Mouse (Mus musculus): ENCODE data around the gene Hlcs.

Hlcs gene

DNA sequence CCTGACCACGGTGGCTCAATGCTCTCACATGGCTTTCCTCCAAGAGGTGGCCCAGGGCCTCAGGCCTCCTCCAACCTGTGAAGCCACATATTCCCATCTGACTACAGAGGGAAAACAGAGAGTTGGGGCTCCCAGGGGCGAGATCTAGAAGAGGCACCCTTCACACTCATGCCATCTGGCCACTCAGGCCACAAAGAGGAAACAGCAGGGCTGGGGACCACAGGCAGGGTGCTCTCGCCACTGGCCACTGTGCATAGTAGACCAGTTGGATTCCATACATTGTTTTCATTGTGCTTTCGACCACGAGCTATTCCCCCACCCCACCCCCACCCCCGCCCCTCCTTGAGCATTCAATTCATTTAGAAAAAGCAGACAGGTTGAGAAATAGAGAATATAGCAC, 151.4 kb downstream of the Hlcs start:
- no peak for DNase-seq (ENCODE audit: low read depth)

DNA sequence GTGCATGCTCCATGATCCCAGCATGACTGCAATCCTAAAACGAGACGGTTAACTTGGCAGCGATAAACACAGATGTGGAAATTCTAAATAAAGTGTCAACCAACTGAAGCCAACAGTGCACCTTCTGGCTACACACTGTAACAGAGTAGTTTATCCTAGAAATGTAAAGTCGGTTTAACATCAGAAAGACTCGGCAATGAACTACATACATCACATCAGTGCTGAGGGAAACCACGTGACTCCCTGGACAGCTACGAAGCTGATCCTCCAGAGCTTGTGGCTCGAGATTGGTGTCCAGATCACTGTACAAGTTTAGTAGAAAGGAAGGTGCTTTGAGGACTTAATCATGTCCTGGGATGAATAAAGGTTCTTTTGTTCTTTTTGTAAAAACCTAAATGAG, 155.6 kb downstream of the Hlcs start:
- no peak for DNase-seq (ENCODE audit: low read depth)

DNA sequence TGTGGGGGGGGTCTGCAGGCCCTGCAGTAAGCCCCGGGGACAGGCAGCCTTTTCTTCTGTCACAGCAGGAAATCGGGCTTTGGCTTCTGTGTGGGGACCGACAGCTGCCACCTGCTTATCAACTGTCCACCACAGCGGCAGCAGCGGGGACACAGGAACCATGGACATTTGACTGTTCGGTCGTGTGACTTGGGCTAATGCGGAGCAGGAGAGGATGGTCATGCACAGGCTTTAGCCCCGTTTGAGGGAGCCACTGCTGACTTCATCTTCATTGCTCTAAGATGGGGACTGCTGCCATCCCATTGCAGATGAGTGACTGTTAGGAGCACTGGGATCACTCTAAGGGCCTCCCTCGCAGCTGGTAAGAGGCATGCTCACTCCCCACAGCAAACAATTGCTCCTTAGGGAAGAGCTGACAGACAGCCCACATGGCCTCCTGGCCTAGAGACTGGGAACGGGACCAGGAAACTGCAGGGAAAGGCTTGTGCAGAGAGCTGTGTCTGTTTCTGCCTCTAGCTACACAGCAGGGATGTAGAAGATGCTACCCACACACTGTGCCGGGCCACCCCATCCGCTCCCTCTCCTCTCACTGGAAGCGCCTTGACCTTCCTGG, 158.2 kb downstream of the Hlcs start:
- DNase-seq (ENCODE audit: low read depth): no peak

DNA sequence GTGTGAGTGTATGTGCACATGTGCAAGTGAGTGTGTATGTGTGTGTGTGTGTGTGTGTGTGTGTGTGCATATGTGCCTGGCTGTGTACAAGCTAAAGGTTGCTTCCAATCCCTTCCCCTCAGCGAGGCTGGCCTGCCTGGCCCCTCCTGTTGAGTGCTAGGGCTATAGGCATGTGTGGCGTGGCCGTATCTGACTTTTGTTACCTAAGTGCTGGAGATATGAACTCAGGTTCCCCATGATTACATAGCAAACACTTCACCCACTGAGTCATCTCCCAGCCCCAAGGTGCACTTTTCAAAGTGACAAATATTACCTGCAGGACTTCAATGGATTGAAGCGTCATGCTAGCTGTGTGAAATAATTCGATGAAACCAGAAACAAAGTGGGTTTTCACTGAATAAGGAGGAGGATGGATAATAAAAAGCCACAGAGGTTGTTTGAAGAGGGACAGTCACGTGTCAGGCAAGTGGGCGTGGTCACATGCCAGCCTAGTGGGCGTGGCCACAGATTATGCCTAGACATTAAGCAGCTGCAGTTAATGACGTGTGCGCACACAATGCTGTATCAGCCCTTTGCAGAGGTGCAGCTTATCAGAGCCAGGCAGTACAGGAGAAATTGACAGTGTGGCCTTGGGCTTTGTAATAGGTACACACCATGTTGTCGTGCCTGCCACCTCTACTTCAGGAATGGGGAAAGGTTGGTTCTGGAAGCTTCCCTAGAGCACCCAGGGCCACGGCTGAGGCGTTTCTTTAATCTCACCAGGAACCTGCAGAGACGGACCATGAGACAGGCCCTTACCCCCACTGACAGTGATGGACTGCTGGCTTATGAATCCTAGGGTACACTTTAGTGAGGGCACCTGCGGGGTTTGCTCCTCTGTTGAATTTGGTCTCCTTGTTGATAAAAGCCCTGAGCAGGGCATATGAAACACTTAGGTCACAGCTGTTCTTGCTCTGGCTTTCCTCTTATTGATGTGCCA, 163.0 kb downstream of the Hlcs start:
- DNase-seq (ENCODE audit: low read depth): peak; percentile 92

DNA sequence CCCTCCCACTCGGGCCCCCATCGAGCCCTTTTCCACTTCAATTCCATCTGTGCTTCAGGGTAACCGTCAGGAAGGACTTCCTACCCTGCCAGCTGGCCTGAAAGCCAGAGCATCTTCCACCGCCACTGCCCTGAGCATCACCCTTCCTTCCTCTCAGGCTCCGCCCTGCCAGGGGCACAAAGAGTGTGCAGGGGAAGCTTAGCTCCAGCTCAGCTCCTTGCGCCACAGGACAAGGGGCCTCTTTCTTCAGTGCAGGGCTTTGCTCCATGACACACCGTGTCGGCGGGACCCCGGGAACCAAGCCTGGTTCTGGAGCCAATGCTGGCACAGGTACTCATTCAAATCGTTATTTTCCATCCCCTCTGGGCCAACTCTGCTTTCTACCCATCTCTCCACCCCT, 165.2 kb downstream of the Hlcs start:
- DNase-seq (ENCODE audit: low read depth): no peak

DNA sequence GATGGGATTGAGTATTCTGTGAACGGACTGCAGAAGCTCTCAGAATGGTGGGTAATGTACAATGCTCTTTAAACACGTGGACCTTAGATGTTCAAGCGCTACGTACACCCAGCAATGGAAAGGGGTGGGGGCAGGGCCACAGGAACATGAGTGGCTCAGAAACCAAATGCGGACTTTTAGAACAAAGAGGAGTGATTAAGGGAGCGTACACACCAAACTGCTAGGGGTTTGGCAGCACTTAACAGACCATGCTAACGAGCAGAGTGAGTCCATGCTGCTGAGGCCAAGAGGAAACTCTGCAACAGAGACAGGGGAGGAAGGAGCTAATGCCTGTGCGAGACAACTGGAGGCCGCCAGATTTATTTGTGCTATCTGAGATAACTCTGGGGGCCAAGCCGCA, 170.0 kb downstream of the Hlcs start:
- DNase-seq (ENCODE audit: low read depth): no peak

DNA sequence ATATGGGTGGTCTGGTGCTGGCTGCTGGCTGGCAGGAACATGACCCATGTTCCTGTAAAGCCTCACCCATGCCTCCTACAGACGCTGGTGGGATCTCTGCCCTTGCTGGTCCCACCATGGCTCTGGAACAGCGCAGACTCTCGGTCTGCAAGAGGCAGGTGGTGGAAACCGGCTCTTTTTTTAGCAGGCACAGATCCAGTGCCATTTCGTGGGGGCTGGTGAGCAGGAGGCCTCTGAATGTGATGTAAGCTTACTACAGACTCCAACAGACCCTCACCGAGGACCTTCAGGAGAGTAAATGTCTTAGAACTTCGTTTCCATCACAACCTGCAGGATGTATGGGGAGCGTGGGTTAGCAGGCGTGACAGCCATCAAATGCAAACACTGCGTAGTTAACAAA, 172.6 kb downstream of the Hlcs start:
- no peak for DNase-seq (ENCODE audit: low read depth)

DNA sequence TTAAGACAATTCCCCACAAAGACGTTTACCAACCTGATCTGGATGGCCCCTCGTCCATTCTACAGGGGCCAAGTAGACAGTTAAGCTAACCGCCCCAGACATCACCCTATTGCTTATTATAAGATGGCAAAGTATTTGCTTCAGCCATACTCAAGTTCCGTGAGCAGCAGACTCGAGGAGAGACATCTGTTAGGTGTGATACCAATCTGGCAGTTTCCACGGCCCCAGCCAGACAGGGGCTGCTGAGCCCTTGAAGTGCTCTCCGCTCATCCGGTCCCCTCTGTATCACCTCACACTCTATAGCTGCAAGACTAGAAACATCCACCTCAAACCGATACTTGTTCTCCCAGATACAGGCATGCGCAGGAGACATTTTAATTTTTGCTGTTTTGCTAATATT, 179.2 kb downstream of the Hlcs start:
- no peak for DNase-seq (ENCODE audit: low read depth)

DNA sequence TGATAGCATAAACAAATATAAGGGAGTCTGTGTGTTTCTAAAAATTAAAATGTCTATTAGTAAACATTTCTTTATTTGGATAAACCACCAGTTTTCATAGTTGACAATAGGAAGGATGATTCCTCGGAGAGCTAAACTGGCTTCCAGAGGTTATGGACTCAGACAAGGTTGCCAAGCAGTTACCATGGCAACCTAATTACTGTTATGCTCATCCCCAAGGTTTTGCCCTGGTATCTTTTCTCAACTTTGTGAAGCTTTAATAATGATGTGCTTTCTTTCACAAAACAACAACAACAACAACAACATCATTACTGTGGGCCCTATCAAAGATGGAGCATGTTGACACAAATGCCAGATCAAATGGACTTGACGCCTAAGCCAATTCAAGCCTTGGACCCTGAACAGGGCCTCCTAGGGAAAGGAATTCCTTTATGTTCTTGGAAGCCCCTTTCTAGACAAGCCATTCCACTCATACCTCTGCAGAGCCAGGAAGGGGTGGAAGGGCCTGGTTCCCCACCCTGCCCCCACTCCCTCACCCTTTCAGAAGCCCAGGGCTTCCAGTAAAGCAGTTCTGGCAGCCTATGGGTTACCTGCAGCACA, 185.0 kb downstream of the Hlcs start:
- DNase-seq (ENCODE audit: low read depth): no peak

DNA sequence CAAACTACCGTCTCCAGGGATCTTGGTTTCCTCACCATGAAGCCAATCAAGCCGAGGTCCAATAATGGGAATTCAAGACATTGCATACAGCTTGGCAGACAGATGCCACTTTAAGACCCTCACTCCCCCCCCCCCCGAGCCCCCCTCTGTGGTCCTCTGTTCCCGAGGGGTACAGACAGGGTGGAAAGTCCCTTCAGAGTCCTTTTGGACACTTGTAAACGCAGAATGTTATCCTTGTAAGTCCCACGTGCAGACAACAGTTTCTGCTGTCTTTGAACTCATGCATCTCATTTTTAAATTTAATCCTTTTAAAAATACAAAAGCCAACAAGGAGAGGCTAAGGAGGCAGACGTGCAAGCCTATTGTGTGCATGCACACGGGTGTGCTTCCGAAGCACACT, 187.2 kb downstream of the Hlcs start:
- no peak for DNase-seq (ENCODE audit: low read depth)

DNA sequence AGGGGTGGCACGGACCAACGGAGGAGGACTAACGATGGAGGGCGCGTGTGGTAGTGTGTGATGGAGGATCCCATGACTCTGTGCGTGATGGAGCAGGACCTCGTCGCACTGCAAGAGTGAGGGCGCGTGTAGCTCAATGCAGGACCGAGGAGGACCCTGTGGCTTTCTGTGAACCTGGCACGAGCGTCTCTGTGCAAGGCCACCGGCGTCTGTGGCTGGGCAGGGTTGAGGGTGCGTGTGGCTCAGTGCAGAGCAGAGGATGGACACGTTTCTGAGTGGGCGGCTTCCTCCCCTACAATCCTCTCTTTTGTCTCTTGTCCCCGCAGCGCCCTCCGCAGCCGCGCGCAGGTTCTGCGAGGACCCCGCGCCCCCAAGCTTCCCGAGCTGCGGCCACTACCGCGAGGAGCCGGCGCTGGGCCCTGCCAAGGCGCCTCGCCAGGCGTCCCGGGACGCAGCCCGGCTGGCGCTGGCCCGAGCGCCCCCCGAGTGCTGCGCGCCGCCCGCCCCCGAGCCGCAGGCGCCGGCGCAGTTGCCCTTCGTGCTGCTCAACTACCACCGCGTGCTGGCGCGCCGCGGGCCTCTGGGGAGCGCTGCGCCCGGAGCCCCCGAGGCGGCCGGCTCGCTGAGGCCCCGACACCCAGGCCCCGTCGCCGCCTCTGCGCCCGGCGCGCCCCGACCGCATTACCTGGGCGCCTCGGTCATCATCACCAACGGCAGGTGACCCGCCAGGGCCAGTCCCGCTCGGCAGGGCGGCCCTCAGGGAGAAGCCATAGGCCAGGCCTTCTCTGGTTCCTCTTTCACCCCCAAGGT, 188.0 kb downstream of the Hlcs start:
- DNase-seq (ENCODE audit: low read depth): no peak

DNA sequence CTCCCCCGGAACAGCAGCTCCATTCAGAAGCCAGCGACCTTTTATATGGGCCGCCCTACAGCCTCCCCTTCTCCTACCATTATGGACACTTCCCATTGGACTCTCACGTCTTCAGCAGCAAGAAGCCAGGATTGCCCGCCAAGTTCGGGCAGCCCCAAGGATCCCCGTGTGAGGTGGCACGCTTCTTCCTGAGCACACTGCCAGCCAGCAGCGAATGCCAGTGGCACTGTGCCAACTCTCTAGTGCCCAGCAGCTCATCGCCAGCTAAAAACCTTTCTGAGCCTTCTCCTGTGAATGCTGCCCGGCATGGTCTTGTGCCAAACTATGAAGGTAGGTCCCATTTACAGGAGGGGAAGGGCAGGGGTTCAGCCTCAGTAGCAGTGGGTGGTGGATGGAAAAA, 190.1 kb downstream of the Hlcs start:
- no peak for DNase-seq (ENCODE audit: low read depth)

DNA sequence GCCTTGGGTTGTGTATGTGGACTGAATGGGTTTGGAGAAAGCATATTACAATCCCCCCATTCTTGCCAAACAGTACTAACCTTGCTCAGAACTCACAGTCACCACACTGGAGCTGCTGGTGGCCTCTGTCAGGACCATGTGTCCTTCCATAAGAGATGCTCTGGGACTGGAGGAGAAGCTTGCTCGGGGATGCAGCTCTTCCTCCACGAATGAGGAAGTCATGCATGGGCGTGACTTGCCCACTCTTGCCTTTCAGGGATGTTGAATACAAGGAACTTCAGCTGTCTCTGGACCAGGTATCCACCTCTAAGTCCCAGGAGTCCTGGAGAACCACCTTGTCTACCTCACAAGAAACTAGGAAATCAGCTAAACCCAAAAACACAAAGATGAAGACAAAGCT, 191.0 kb downstream of the Hlcs start:
- DNase-seq (ENCODE audit: low read depth): no peak

DNA sequence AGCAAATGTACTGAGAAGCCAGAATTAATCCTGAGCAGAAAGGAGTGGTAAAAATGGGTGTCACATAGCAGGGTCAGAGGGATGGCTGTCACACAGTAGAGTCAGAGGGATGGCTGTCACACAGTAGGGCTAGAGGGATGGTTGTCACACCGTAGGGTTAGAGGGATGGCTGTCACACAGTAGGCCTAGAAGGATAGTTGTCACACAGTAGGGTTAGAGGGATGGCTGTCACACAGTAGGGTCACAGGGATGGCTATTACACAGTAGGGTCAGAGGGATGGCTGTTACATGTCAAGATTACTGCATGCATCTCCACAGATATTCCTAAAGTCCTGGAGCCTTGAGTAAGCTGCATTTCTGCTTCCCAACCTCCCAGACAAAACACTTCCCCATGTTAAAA, 195.0 kb downstream of the Hlcs start:
- no peak for DNase-seq (ENCODE audit: low read depth)

DNA sequence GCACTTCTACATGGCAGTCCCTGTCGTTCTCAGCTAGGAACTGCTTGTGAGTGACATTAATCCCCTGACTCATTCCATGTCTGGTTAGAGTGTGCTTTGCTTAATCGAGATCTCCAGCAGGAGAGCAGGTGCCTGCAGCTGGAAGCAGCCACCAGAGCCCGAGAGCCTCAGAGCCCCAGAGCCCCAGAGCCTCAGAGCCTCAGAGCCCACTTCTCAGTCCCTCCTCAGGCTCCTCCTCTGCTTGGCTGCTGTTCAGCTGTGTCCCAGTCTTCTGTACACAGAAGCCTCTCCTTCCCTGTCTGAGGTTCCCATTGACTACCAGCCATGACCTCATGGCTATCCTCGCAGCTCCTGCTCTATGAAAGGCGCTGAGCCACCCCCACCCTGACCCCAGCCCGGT, 196.0 kb downstream of the Hlcs start:
- DNase-seq (ENCODE audit: low read depth): no peak

DNA sequence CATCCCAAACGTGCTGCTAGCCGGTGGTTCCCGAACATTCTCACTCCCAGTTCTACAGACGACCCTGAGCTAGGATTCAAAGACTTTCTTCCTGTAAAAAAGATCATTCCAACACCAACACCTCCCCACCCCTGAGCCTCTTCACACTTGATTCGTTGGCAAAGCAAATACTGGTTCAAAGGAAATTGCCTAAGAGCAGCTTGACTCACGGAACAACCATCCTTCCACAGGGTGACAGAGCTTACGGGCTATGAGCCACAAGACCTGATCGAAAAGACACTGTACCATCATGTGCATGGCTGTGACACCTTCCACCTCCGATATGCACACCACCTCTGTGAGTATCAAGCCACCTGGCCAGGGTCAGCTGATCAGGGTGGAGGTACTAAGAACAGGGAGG, 198.7 kb downstream of the Hlcs start:
- DNase-seq (ENCODE audit: low read depth): no peak

DNA sequence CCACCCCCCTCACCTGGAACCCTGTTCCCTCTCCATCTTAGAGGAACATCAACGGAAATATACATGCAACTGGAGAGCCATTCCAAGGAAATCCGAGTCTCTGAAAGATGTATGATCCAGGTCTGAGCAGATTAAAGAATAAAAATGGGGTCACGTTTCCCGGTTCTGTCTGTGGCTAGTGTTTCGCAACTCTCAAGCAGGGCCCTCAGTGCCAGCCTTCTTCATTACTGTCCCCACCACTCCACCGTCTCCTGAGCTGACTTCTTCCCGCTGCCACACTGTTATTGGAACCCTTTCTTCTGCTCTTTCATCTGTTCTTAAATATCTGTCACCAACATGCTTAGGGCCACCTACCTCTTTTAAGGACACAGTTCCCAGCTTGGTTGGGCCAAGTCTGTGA, 200.2 kb downstream of the Hlcs start:
- DNase-seq (ENCODE audit: low read depth): no peak

DNA sequence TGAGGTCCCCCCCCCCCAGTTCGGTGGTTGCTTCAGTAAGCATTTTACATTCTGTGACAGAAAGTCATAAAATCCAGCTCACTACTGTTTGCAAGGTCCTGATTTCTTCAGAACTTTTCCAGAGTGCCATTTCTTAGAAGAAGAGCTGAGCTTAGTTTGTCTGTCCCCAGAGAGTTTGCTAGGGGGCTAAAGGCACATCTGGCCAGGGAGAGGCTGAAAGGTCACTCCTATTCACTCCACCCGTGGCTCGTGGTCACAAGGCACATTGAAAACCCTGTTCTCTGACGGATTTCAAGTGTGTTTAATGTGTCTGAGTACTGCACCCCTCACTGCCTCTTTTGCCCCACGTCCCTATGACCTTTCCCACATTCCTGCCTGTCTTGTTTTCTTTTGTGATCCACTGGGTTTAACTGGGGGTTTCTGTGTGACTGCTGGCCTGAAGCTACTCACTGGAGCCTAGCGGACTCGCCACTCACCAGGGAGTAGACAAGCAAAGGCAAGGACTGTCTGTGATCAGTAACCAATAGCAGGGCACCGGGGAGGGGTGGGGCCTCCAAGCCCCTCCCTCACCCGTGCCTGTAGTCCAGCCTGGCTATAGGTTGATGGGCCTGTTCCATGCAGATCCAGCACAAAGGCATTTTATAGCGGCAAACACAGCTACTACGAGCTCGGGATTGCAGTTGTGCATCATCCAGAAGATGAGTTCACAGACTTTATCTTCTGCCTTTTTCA, 215.5 kb downstream of the Hlcs start:
- DNase-seq (ENCODE audit: low read depth): no peak

DNA sequence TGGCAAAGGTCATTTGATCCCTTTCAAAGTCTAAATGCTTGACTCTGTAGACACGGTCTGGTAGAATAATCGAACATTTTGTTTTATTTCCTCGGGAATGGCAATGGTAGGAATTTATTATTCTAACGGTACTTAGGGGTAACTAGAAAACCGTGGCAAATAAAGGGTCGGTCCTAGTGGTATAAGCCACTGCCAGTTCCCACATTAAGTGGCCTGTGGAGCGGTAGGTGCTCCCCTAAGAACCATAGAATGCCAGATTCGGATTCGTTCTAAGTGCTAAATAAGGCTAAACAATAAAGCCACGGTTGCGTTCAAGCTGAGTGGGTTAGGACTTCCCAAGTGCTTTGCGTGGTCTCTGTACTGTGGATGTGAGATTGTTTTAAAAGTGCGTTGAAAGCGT, 216.9 kb downstream of the Hlcs start:
- DNase-seq (ENCODE audit: low read depth): no peak

DNA sequence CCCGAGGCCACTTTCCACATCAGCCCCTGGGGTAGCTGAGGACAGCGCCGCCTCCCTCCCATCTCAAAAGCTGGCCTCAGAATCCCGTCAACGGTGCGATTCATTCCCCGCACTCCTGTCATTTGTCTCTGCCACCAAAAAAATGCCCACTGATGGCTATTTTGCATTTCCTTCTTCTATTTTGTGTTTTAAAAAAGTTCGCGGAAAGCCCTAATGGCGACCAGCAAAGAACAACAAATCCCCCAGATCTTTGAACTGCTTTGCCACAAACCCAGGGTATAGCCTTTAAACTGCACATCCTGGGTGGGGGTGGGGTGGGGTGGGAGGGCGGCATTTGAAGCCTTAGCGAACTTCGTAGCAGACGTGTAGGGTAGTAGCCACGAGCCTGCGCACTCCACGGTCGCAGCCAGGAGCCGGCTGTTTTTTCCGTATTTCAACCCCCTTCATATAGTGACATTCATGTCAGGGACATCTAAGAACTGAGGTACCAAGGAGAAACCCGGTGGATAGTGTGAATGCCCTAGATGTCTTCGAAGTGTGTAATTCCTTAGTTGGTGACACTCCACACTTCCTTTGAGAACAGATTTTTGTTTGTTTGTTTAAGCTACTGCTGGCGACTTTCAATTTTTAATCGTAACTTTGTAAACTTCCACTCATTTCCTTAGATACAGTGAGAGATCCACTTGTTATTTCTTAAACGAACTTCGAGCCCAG, 218.1 kb downstream of the Hlcs start:
- DNase-seq (ENCODE audit: low read depth): no peak

All from c-Kit-positive CD71-positive TER-119-negative erythroid progenitor cells, embryonic 14.5 days (primary cell).